Mouse (Mus musculus) liver, embryonic 13.5 days (tissue): ENCODE measurements around the gene Tpst1. TPM values are rescaled to one million over a fixed set of nuclear protein-coding genes. Genes with fewer than 3 reads are reported as not detected.
"Not testable (repeated sequence)": the region's sequence is repeated elsewhere in the genome, so short reads cannot be mapped to it uniquely, and the experiment has no call there.

Experiments
- ATAC-seq: fragments of 200-750 bp; cut with Nextera tagmentation; 2 replicates; pipeline ENCODE4 v1.8.0; 2017; ENCODE audit warnings: low read depth, mild to moderate bottlenecking, moderate number of reproducible peaks, moderate library complexity
- DNase-seq: peaks from one replicate; pipeline ENCODE4 v3.0.0; 2022
- H3K27ac ChIP-seq: fragments of 300-500 bp; sonication (generic); 2 replicates; pipeline ENCODE4 v1.5.1; 2015; ENCODE audit warnings: moderate library complexity, mild to moderate bottlenecking, inconsistent platforms
- H3K27me3 ChIP-seq: fragments of 300-500 bp; sonication (generic); 2 replicates; pipeline ENCODE4 v1.6.1; 2015; ENCODE audit warnings: mild to moderate bottlenecking, inconsistent platforms
- H3K36me3 ChIP-seq: fragments of 300-500 bp; sonication (generic); 2 replicates; pipeline ENCODE4 v1.6.1; 2015; ENCODE audit warnings: mild to moderate bottlenecking, inconsistent platforms
- H3K4me1 ChIP-seq: fragments of 300-500 bp; sonication (generic); replicated peaks from 2 replicates; pipeline ENCODE4 v1.6.1; 2015; ENCODE audit warnings: inconsistent platforms
- H3K4me2 ChIP-seq: fragments of 300-500 bp; sonication (generic); 2 replicates; pipeline ENCODE4 v1.6.1; 2015; ENCODE audit warnings: inconsistent platforms, mild to moderate bottlenecking, moderate library complexity
- H3K4me3 ChIP-seq: fragments of 300-500 bp; sonication (generic); replicated peaks from 2 replicates; pipeline ENCODE4 v1.5.1; 2015; ENCODE audit warnings: mild to moderate bottlenecking, inconsistent platforms
- H3K9ac ChIP-seq: fragments of 300-500 bp; sonication (generic); 2 replicates; pipeline ENCODE4 v1.6.1; 2015; ENCODE audit warnings: mild to moderate bottlenecking, inconsistent platforms
- H3K9me3 ChIP-seq: fragments of 300-500 bp; sonication (generic); replicated peaks from 2 replicates; pipeline ENCODE4 v1.6.1; 2016; ENCODE audit warnings: inconsistent platforms
- WGBS: fragments of 180-500 bp; shearing (Covaris S2); methylation state at CpG from one replicate; pipeline ENCODE4 v1.1.7; 2015; ENCODE audit not compliant: insufficient replicate concordance; 5-methylcytosine and 5-hydroxymethylcytosine counted together
- polyA plus RNA-seq: library from polyadenylated mRNA; unstranded; fragments of >200 nt; fragmentation: Nextera tagmentation; extraction: Ambion mirVana; gene quantifications from 2 replicates; pipeline ENCODE4 v1.2.1, GENCODE M21; 2015

The Tpst1 gene
- polyA plus RNA-seq, result 27.2 and 33.5 TPM in 2 replicates

- 82% methylated on average over 6 of the region's 6 CpGs for WGBS
- Histone ChIP-seq H3K4me1 (peaks cover 8% of the 10 kb centered on the region), H3K4me3 (no peak within 1 kb of the TSS), H3K9me3 (no peaks in the 10 kb centered on the region), H3K27ac (peak within 1 kb of the TSS; percentile 1; the same call in 1 of the 2 replicates), H3K9ac (no peak within 1 kb of the TSS), H3K4me2 (no peak within 1 kb of the TSS), H3K27me3 (peaks cover 10% of the 10 kb centered on the region; the same call in 1 of the 2 replicates), H3K36me3 (no peaks in the 10 kb centered on the region)
- ATAC-seq, result no peak
- no peak for DNase-seq
These were observed at the start of gene Tpst1 for GRCm38 (mm10) chr5:130073026-130073425. Gene Tpst1 (plus strand): TSS chr5:130073326.

GRCm38 (mm10) chr5:130023767-130024539 lies 49.2 kb upstream of the Tpst1 start:
- peak; percentile 86 for DNase-seq
- ATAC-seq, result peak; percentile 90
- under 1% methylated on average over 32 of the region's 32 CpGs for WGBS
- peak overlapping the region; percentile 70 for H3K4me3 ChIP-seq
- peak overlapping the region; percentile 94 for H3K4me2 ChIP-seq
- H3K36me3 ChIP-seq, result no peaks in the 10 kb centered on the region
- peak overlapping the region; percentile 75 for H3K9ac ChIP-seq
- H3K4me1 ChIP-seq, result peaks cover 45% of the 10 kb centered on the region
- no peaks in the 10 kb centered on the region for H3K9me3 ChIP-seq
- 0 out of 2 replicates have a peak, but pooled peaks cover 8% of the 10 kb centered on the region for H3K27me3 ChIP-seq
- peak overlapping the region; percentile 91 for H3K27ac ChIP-seq

GRCm38 (mm10) chr5:130027134-130027533 lies 46.0 kb upstream of the Tpst1 start:
- Histone ChIP-seq H3K36me3 (no peaks in the 10 kb centered on the region), H3K4me3 (no peak overlapping the region), H3K9me3 (no peaks in the 10 kb centered on the region), H3K27me3 (0 out of 2 replicates have a peak, but pooled peaks cover 8% of the 10 kb centered on the region), H3K27ac (no peak overlapping the region), H3K9ac (no peak overlapping the region), H3K4me1 (peaks cover 45% of the 10 kb centered on the region), H3K4me2 (no peak overlapping the region)
- ATAC-seq (no peak), DNase-seq (no peak)
- 52% methylated on average over 5 of the region's 5 CpGs for WGBS

GRCm38 (mm10) chr5:130027696-130028095 lies 45.4 kb upstream of the Tpst1 start:
- DNase-seq (no peak), ATAC-seq (no peak)
- no peaks in the 10 kb centered on the region for H3K9me3 ChIP-seq
- 0 out of 2 replicates have a peak, but pooled peaks cover 8% of the 10 kb centered on the region for H3K27me3 ChIP-seq
- peaks cover 50% of the 10 kb centered on the region for H3K4me1 ChIP-seq
- H3K9ac ChIP-seq, result no peak overlapping the region
- H3K27ac ChIP-seq, result no peak overlapping the region
- H3K36me3 ChIP-seq, result no peaks in the 10 kb centered on the region
- H3K4me3 ChIP-seq, result no peak overlapping the region
- 77% methylated on average over 7 of the region's 7 CpGs for WGBS
- H3K4me2 ChIP-seq, result no peak overlapping the region

- peak within 1 kb of the TSS; percentile 88 for H3K27ac ChIP-seq
- peak within 1 kb of the TSS; percentile 79 for H3K4me3 ChIP-seq
- DNase-seq, result peak; percentile 78
- no peaks in the 10 kb centered on the region for H3K36me3 ChIP-seq
- H3K9ac ChIP-seq, result peak within 1 kb of the TSS; percentile 81
- H3K4me1 ChIP-seq, result peaks cover 50% of the 10 kb centered on the region
- ATAC-seq, result peak; percentile 81
- WGBS, result 1% methylated on average over 51 of the region's 51 CpGs
- 0 out of 2 replicates have a peak, but pooled peaks cover 8% of the 10 kb centered on the region for H3K27me3 ChIP-seq
- H3K4me2 ChIP-seq, result peak within 1 kb of the TSS; percentile 79
- H3K9me3 ChIP-seq, result no peaks in the 10 kb centered on the region
These were observed 43.8 kb upstream of the Tpst1 start, which contains the start of the genes Asl and Crcp for GRCm38 (mm10) chr5:130029142-130029897. Gene Asl (minus strand): TSS chr5:130029247. Gene Crcp (plus strand): TSS chr5:130029290.

- Histone ChIP-seq H3K4me2 (no peak overlapping the region), H3K9ac (0 out of 2 replicates have a peak overlapping the region, but pooled peaks have one; percentile 4), H3K27ac (0 out of 2 replicates have a peak overlapping the region, but pooled peaks have one; percentile 15), H3K9me3 (no peaks in the 10 kb centered on the region), H3K4me1 (peaks cover 45% of the 10 kb centered on the region), H3K4me3 (no peak overlapping the region), H3K27me3 (0 out of 2 replicates have a peak, but pooled peaks cover 5% of the 10 kb centered on the region), H3K36me3 (peaks cover 15% of the 10 kb centered on the region)
- 85% methylated on average over 19 of the region's 19 CpGs for WGBS
- DNase-seq (no peak), ATAC-seq (no peak)
These were observed 41.4 kb upstream of the Tpst1 start for GRCm38 (mm10) chr5:130031410-130032390.

GRCm38 (mm10) chr5:130033869-130034268 lies 39.3 kb upstream of the Tpst1 start:
- Histone ChIP-seq H3K4me3 (no peak overlapping the region), H3K9me3 (no peaks in the 10 kb centered on the region), H3K36me3 (peaks cover 31% of the 10 kb centered on the region), H3K9ac (peak overlapping the region; percentile 35; the same call in 1 of the 2 replicates), H3K4me2 (no peak overlapping the region; the same call in 1 of the 2 replicates), H3K4me1 (peaks cover 41% of the 10 kb centered on the region), H3K27ac (peak overlapping the region; percentile 9; the same call in 1 of the 2 replicates), H3K27me3 (no peaks in the 10 kb centered on the region)
- ATAC-seq, result peak; percentile 49
- 44% methylated on average over 2 of the region's 2 CpGs for WGBS
- DNase-seq, result no peak

- 48% methylated on average over 2 of the region's 2 CpGs for WGBS
- H3K9ac ChIP-seq, ATAC-seq, H3K4me2 ChIP-seq, H3K27me3 ChIP-seq, H3K9me3 ChIP-seq, H3K4me3 ChIP-seq, H3K27ac ChIP-seq, DNase-seq: not testable (repeated sequence)
- peaks cover 51% of the 10 kb centered on the region for H3K36me3 ChIP-seq
- peaks cover 29% of the 10 kb centered on the region for H3K4me1 ChIP-seq
These were observed 36.8 kb upstream of the Tpst1 start for GRCm38 (mm10) chr5:130036300-130036699.

GRCm38 (mm10) chr5:130037752-130038455 lies 35.2 kb upstream of the Tpst1 start:
- peaks cover 67% of the 10 kb centered on the region for H3K36me3 ChIP-seq
- no peak overlapping the region for H3K4me3 ChIP-seq
- DNase-seq (peak; percentile 36), ATAC-seq (peak; percentile 27; the same call in 1 of the 2 replicates)
- H3K9me3 ChIP-seq, result no peaks in the 10 kb centered on the region
- H3K27ac ChIP-seq, result no peak overlapping the region; the same call in 1 of the 2 replicates
- no peaks in the 10 kb centered on the region for H3K27me3 ChIP-seq
- H3K4me1 ChIP-seq, result peaks cover 15% of the 10 kb centered on the region
- 73% methylated on average over 19 of the region's 19 CpGs for WGBS
- H3K4me2 ChIP-seq, result no peak overlapping the region
- H3K9ac ChIP-seq, result no peak overlapping the region

GRCm38 (mm10) chr5:130040797-130041196 lies 32.3 kb upstream of the Tpst1 start:
- no peak overlapping the region for H3K9ac ChIP-seq
- no peaks in the 10 kb centered on the region for H3K9me3 ChIP-seq
- WGBS, result 83% methylated on average over 4 of the region's 4 CpGs
- H3K27me3 ChIP-seq, result no peaks in the 10 kb centered on the region
- H3K4me1 ChIP-seq, result 0 out of 2 replicates have a peak, but pooled peaks cover 4% of the 10 kb centered on the region
- DNase-seq (no peak), ATAC-seq (no peak)
- no peak overlapping the region for H3K27ac ChIP-seq
- H3K4me2 ChIP-seq, result no peak overlapping the region
- H3K4me3 ChIP-seq, result no peak overlapping the region
- peaks cover 81% of the 10 kb centered on the region for H3K36me3 ChIP-seq
